Mouse (Mus musculus): Measurements from ENCODE around the gene Gm609. TPM values are rescaled to one million over a fixed set of nuclear protein-coding genes. Genes with fewer than 3 reads are reported as not detected.
"Not testable (repeated sequence)": the region's sequence is repeated elsewhere in the genome, so short reads cannot be mapped to it uniquely, and the experiment has no call there.

Gene Gm609
- polyA plus RNA-seq (2015; fragmentation: Nextera tagmentation; extraction: Ambion mirVana), result not detected in 2 replicates

- no peaks in the 10 kb centered on the region for H3K27me3 ChIP-seq
- H3K4me3 ChIP-seq, result no peak within 1 kb of the TSS
- H3K4me2 ChIP-seq, result no peak within 1 kb of the TSS
- no peaks in the 10 kb centered on the region for H3K36me3 ChIP-seq (ENCODE audit: poor library complexity, severe bottlenecking)
- no peak for ATAC-seq
- H3K9ac ChIP-seq, result no peak within 1 kb of the TSS
- H3K4me1 ChIP-seq, result no peaks in the 10 kb centered on the region
- no peak within 1 kb of the TSS for H3K27ac ChIP-seq
- no peaks in the 10 kb centered on the region for H3K9me3 ChIP-seq (replicated peaks)
- WGBS, result 72% methylated on average over 5 of the region's 5 CpGs
Measured at GRCm38 (mm10) chr16:45492927-45493326, at the start of gene Gm609. Gm609 (minus strand) TSS chr16:45492969.

- Histone ChIP-seq H3K4me2 (no peak overlapping the region), H3K27me3 (no peaks in the 10 kb centered on the region), H3K9me3 (replicated peaks) (no peaks in the 10 kb centered on the region), H3K4me3 (no peak overlapping the region), H3K4me1 (no peaks in the 10 kb centered on the region), H3K36me3 (ENCODE audit: poor library complexity, severe bottlenecking) (no peaks in the 10 kb centered on the region), H3K9ac (no peak overlapping the region), H3K27ac (no peak overlapping the region)
- ATAC-seq, result no peak
Measured at GRCm38 (mm10) chr16:45542108-45542507, 49.3 kb upstream of the Gm609 start.

- H3K27me3 ChIP-seq; H3K27ac ChIP-seq; ATAC-seq; H3K4me1 ChIP-seq; H3K4me2 ChIP-seq; H3K4me3 ChIP-seq; H3K36me3 ChIP-seq (ENCODE audit: poor library complexity, severe bottlenecking); H3K9me3 ChIP-seq (replicated peaks); H3K9ac ChIP-seq: not testable (repeated sequence)
- 69% methylated on average over 1 of the region's 1 CpGs for WGBS
Measured at GRCm38 (mm10) chr16:45538342-45538741, 45.6 kb upstream of the Gm609 start.

- H3K4me2 ChIP-seq, result no peak within 1 kb of the TSS
- no peaks in the 10 kb centered on the region for H3K36me3 ChIP-seq (ENCODE audit: poor library complexity, severe bottlenecking)
- no peaks in the 10 kb centered on the region for H3K4me1 ChIP-seq
- WGBS, result 94% methylated on average over 5 of the region's 5 CpGs
- no peak within 1 kb of the TSS for H3K27ac ChIP-seq
- no peak within 1 kb of the TSS for H3K9ac ChIP-seq
- H3K4me3 ChIP-seq, result no peak within 1 kb of the TSS
- H3K9me3 ChIP-seq (replicated peaks), result no peaks in the 10 kb centered on the region
- no peaks in the 10 kb centered on the region for H3K27me3 ChIP-seq
- no peak for ATAC-seq
Measured at GRCm38 (mm10) chr16:45535009-45535408, 42.2 kb upstream of the Gm609 start, which contains the start of gene Slc9c1. Slc9c1 (plus strand) TSS chr16:45535309.

- 81% methylated on average over 4 of the region's 4 CpGs for WGBS
Measured at GRCm38 (mm10) chr16:45531950-45532349, 39.2 kb upstream of the Gm609 start, which contains the start of gene Gm17783. Gm17783 (minus strand) TSS chr16:45532050.

GRCm38 (mm10) chr16:45525551-45525950 is 32.8 kb upstream of the Gm609 start:
- H3K4me1 ChIP-seq, result no peaks in the 10 kb centered on the region
- H3K4me3 ChIP-seq, result no peak overlapping the region
- 78% methylated on average over 5 of the region's 5 CpGs for WGBS
- no peak overlapping the region for H3K9ac ChIP-seq
- no peaks in the 10 kb centered on the region for H3K27me3 ChIP-seq
- no peak overlapping the region for H3K27ac ChIP-seq
- H3K4me2 ChIP-seq, result no peak overlapping the region
- H3K9me3 ChIP-seq (replicated peaks), result no peaks in the 10 kb centered on the region
- ATAC-seq, result no peak
- no peaks in the 10 kb centered on the region for H3K36me3 ChIP-seq (ENCODE audit: poor library complexity, severe bottlenecking)

More at GRCm38 (mm10) chr16:45531950-45532349, 39.2 kb upstream of the Gm609 start, which contains the start of gene Gm17783:
- H3K4me3 ChIP-seq, result no peak within 1 kb of the TSS
- H3K4me1 ChIP-seq, result no peaks in the 10 kb centered on the region
- no peaks in the 10 kb centered on the region for H3K27me3 ChIP-seq
- no peaks in the 10 kb centered on the region for H3K9me3 ChIP-seq (replicated peaks)
- no peak within 1 kb of the TSS for H3K27ac ChIP-seq
- H3K9ac ChIP-seq, result no peak within 1 kb of the TSS
- no peak within 1 kb of the TSS for H3K4me2 ChIP-seq
- H3K36me3 ChIP-seq (ENCODE audit: poor library complexity, severe bottlenecking), result no peaks in the 10 kb centered on the region
- no peak for ATAC-seq

GRCm38 (mm10) chr16:45495326-45495725 is 2.6 kb upstream of the Gm609 start:
- no peak for ATAC-seq
- Histone ChIP-seq H3K36me3 (ENCODE audit: poor library complexity, severe bottlenecking) (no peaks in the 10 kb centered on the region), H3K27me3 (no peaks in the 10 kb centered on the region), H3K4me2 (no peak overlapping the region), H3K4me1 (no peaks in the 10 kb centered on the region), H3K27ac (no peak overlapping the region), H3K9me3 (replicated peaks) (no peaks in the 10 kb centered on the region), H3K9ac (no peak overlapping the region), H3K4me3 (no peak overlapping the region)
- WGBS, result 90% methylated on average over 1 of the region's 1 CpGs

- Histone ChIP-seq H3K27ac (no peak overlapping the region), H3K4me1 (no peaks in the 10 kb centered on the region), H3K27me3 (no peaks in the 10 kb centered on the region), H3K36me3 (ENCODE audit: poor library complexity, severe bottlenecking) (no peaks in the 10 kb centered on the region), H3K4me2 (no peak overlapping the region), H3K9ac (no peak overlapping the region), H3K9me3 (replicated peaks) (no peaks in the 10 kb centered on the region), H3K4me3 (no peak overlapping the region)
- ATAC-seq, result peak; percentile 70
Measured at GRCm38 (mm10) chr16:45476991-45477390, 15.8 kb downstream of the Gm609 start.

GRCm38 (mm10) chr16:45471836-45472235 is 20.9 kb downstream of the Gm609 start:
- H3K4me2 ChIP-seq; H3K27ac ChIP-seq; H3K27me3 ChIP-seq; H3K4me1 ChIP-seq; ATAC-seq; H3K36me3 ChIP-seq (ENCODE audit: poor library complexity, severe bottlenecking); H3K9me3 ChIP-seq (replicated peaks); H3K4me3 ChIP-seq; H3K9ac ChIP-seq: not testable (repeated sequence)
- WGBS, result 78% methylated on average over 3 of the region's 3 CpGs

GRCm38 (mm10) chr16:45454762-45455161 is 38.0 kb downstream of the Gm609 start:
- no peaks in the 10 kb centered on the region for H3K36me3 ChIP-seq (ENCODE audit: poor library complexity, severe bottlenecking)
- H3K4me1 ChIP-seq, result no peaks in the 10 kb centered on the region
- H3K27me3 ChIP-seq, result no peaks in the 10 kb centered on the region
- no peak overlapping the region for H3K4me3 ChIP-seq
- H3K4me2 ChIP-seq, result no peak overlapping the region
- H3K9me3 ChIP-seq (replicated peaks), result no peaks in the 10 kb centered on the region
- no peak for ATAC-seq
- no peak overlapping the region for H3K27ac ChIP-seq
- no peak overlapping the region for H3K9ac ChIP-seq

- Histone ChIP-seq H3K4me1 (no peaks in the 10 kb centered on the region), H3K9me3 (replicated peaks) (no peaks in the 10 kb centered on the region), H3K36me3 (ENCODE audit: poor library complexity, severe bottlenecking) (no peaks in the 10 kb centered on the region), H3K4me2 (no peak overlapping the region), H3K9ac (no peak overlapping the region), H3K27me3 (no peaks in the 10 kb centered on the region), H3K27ac (no peak overlapping the region), H3K4me3 (no peak overlapping the region)
- 100% methylated on average over 1 of the region's 1 CpGs for WGBS
- no peak for ATAC-seq
Measured at GRCm38 (mm10) chr16:45437230-45437739, 55.5 kb downstream of the Gm609 start.

GRCm38 (mm10) chr16:45435591-45435990 is 57.2 kb downstream of the Gm609 start:
- ATAC-seq, result no peak
- H3K4me1 ChIP-seq, result no peaks in the 10 kb centered on the region
- no peaks in the 10 kb centered on the region for H3K9me3 ChIP-seq (replicated peaks)
- H3K9ac ChIP-seq, result no peak overlapping the region
- no peaks in the 10 kb centered on the region for H3K27me3 ChIP-seq
- no peaks in the 10 kb centered on the region for H3K36me3 ChIP-seq (ENCODE audit: poor library complexity, severe bottlenecking)
- H3K4me3 ChIP-seq, result no peak overlapping the region
- no peak overlapping the region for H3K4me2 ChIP-seq
- no peak overlapping the region for H3K27ac ChIP-seq

GRCm38 (mm10) chr16:45427651-45428050 is 65.1 kb downstream of the Gm609 start:
- no peak overlapping the region for H3K4me3 ChIP-seq
- no peaks in the 10 kb centered on the region for H3K9me3 ChIP-seq (replicated peaks)
- H3K36me3 ChIP-seq (ENCODE audit: poor library complexity, severe bottlenecking), result no peaks in the 10 kb centered on the region
- no peak overlapping the region for H3K9ac ChIP-seq
- WGBS, result 94% methylated on average over 9 of the region's 9 CpGs
- no peaks in the 10 kb centered on the region for H3K4me1 ChIP-seq
- H3K27ac ChIP-seq, result no peak overlapping the region
- no peak for ATAC-seq
- no peak overlapping the region for H3K4me2 ChIP-seq
- H3K27me3 ChIP-seq, result no peaks in the 10 kb centered on the region
